Mouse (Mus musculus): ENCODE data around the gene Acss2. TPM values are rescaled to one million over a fixed set of nuclear protein-coding genes. Genes with fewer than 3 reads are reported as not detected.
A peak's percentile ranks its signal among the peaks of the same experiment; 100 is the strongest.

Acss2 gene
- polyA plus RNA-seq, 1 experiment from 2014 or later, result 20.7 TPM

MicroRNA genes within 50 kb of the gene (microRNA counts, 519-probe panel; counts per million panel counts)
- microRNA mmu-miR-499, result 97.1 counts per million, percentile 29 among the panel's probes with 10 or more counts

Other genes starting within 250 kb of the Acss2 start
- gene Map1lc3a, start 241.7 kb upstream of the Acss2 start, polyA plus RNA-seq (2015; fragmentation: Nextera tagmentation; extraction: Ambion mirVana), result 131 and 146 TPM in 2 replicates
- gene Pigu, start 160.5 kb upstream of the Acss2 start, polyA plus RNA-seq (2015; fragmentation: Nextera tagmentation; extraction: Ambion mirVana), result 57.1 and 60.1 TPM in 2 replicates
- gene Trp53inp2, start 136.9 kb upstream of the Acss2 start, polyA plus RNA-seq (2015; fragmentation: Nextera tagmentation; extraction: Ambion mirVana), result 18.4 and 19.1 TPM in 2 replicates
- 15.5 and 18.2 TPM in 2 replicates for gene Ncoa6, start 44.1 kb upstream of the Acss2 start, polyA plus RNA-seq (2015; fragmentation: Nextera tagmentation; extraction: Ambion mirVana)
- 4.6 TPM in 2 replicates for gene Ggt7, start 289 bp downstream of the Acss2 start, polyA plus RNA-seq (2015; fragmentation: Nextera tagmentation; extraction: Ambion mirVana)
- gene Gss, start 74.9 kb downstream of the Acss2 start, polyA plus RNA-seq (2015; fragmentation: Nextera tagmentation; extraction: Ambion mirVana), result 89.4 and 100 TPM in 2 replicates
- gene Myh7b, start 93.3 kb downstream of the Acss2 start, polyA plus RNA-seq (2015; fragmentation: Nextera tagmentation; extraction: Ambion mirVana), result 0.72 and 1.2 TPM in 2 replicates
- gene Trpc4ap, start 174.4 kb downstream of the Acss2 start, polyA plus RNA-seq (2015; fragmentation: Nextera tagmentation; extraction: Ambion mirVana), result 113 TPM in 2 replicates
- gene Edem2, start 211.5 kb downstream of the Acss2 start, polyA plus RNA-seq (2015; fragmentation: Nextera tagmentation; extraction: Ambion mirVana), result 60.5 and 92.0 TPM in 2 replicates
- not detected in 2 replicates for gene Gm17581, start 217.9 kb downstream of the Acss2 start, polyA plus RNA-seq (2015; fragmentation: Nextera tagmentation; extraction: Ambion mirVana)
- gene Procr, start 233.2 kb downstream of the Acss2 start, polyA plus RNA-seq (2015; fragmentation: Nextera tagmentation; extraction: Ambion mirVana), result 20.2 and 20.4 TPM in 2 replicates